Mouse (Mus musculus) cerebellum, postnatal 14 days (tissue): ENCODE data around the gene Gm43191.
"Not testable (repeated sequence)": the region's sequence is repeated elsewhere in the genome, so short reads cannot be mapped to it uniquely, and the experiment has no call there.

Experiments
- DNase-seq, 2 experiments: peaks; one replicate each; pipeline ENCODE4 v3.0.0; 2021; ENCODE audit warnings: mixed read lengths in 2 of 2

Gene Gm43191

GRCm38 (mm10) chr3:116661288-116661869, 19.7 kb downstream of the Gm43191 start:
- no peak for DNase-seq

GRCm38 (mm10) chr3:116659856-116660430, 21.1 kb downstream of the Gm43191 start:
- no peak for DNase-seq

GRCm38 (mm10) chr3:116658928-116659565, 22.0 kb downstream of the Gm43191 start:
- DNase-seq = no peak

GRCm38 (mm10) chr3:116656184-116656965, 24.7 kb downstream of the Gm43191 start:
- no peak for DNase-seq

- DNase-seq = not testable (repeated sequence)
Measured at GRCm38 (mm10) chr3:116654051-116654450, 27.0 kb downstream of the Gm43191 start.

- no peak for DNase-seq
Measured at GRCm38 (mm10) chr3:116653278-116653945, 27.6 kb downstream of the Gm43191 start.

- DNase-seq = no peak
Measured at GRCm38 (mm10) chr3:116652033-116652446, 29.0 kb downstream of the Gm43191 start.

- DNase-seq = no peak
Measured at GRCm38 (mm10) chr3:116650698-116651097, 30.4 kb downstream of the Gm43191 start.

GRCm38 (mm10) chr3:116648805-116649204, 32.3 kb downstream of the Gm43191 start:
- no peak for DNase-seq

- DNase-seq = no peak
Measured at GRCm38 (mm10) chr3:116646387-116646786, 34.7 kb downstream of the Gm43191 start.

GRCm38 (mm10) chr3:116642373-116642772, 38.7 kb downstream of the Gm43191 start:
- no peak for DNase-seq

- DNase-seq = no peak
Measured at GRCm38 (mm10) chr3:116641811-116642371, 39.2 kb downstream of the Gm43191 start.

GRCm38 (mm10) chr3:116640024-116640423, 41.0 kb downstream of the Gm43191 start:
- DNase-seq = no peak

GRCm38 (mm10) chr3:116638572-116638971, 42.5 kb downstream of the Gm43191 start:
- DNase-seq = no peak

GRCm38 (mm10) chr3:116637693-116638476, 43.2 kb downstream of the Gm43191 start:
- DNase-seq = no peak

- no peak for DNase-seq
Measured at GRCm38 (mm10) chr3:116635799-116636198, 45.3 kb downstream of the Gm43191 start.

- DNase-seq = no peak
Measured at GRCm38 (mm10) chr3:116634853-116635252, 46.2 kb downstream of the Gm43191 start.

GRCm38 (mm10) chr3:116634091-116634490, 47.0 kb downstream of the Gm43191 start:
- no peak for DNase-seq

GRCm38 (mm10) chr3:116632971-116633370, 48.1 kb downstream of the Gm43191 start:
- no peak for DNase-seq

- no peak for DNase-seq
Measured at GRCm38 (mm10) chr3:116631459-116631858, 49.6 kb downstream of the Gm43191 start.

- DNase-seq = no peak
Measured at GRCm38 (mm10) chr3:116622641-116623040, 58.4 kb downstream of the Gm43191 start.
